Mouse (Mus musculus) effector memory CD4-positive, alpha-beta T cell, adult 5 months (primary cell): ENCODE measurements around the gene Il17rd. TPM values are rescaled to one million over a fixed set of nuclear protein-coding genes. Genes with fewer than 3 reads are reported as not detected.

Source experiments
- polyA plus RNA-seq: library from polyadenylated mRNA; unstranded; fragments of 100-300 nt; shearing (Covaris generic); gene quantifications from one replicate; pipeline ENCODE4 v1.2.1, GENCODE M21; 2017

Il17rd gene
- 0.59 TPM for polyA plus RNA-seq

DNA sequence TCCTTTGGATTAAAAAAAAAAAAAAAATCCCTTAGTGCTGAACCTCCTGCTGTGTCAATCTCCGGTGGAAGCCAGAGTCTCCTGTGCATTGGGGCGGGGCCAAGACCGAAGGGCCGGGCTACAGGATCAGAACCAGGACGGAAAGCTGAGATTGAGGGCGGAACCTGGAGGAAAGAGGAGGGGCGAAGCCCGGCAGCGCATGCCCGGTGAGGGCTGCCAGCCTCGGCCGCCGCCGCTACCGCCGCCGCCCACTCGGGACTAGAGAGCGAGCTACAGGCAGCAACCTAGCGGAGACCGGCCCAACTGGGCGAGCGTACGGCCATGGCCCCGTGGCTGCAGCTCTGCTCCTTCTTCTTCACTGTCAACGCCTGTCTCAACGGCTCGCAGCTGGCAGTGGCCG lies at the start of gene Il17rd:
Gene Il17rd (plus strand): TSS at position 159 of the 400 bp plus-strand sequence.

DNA sequence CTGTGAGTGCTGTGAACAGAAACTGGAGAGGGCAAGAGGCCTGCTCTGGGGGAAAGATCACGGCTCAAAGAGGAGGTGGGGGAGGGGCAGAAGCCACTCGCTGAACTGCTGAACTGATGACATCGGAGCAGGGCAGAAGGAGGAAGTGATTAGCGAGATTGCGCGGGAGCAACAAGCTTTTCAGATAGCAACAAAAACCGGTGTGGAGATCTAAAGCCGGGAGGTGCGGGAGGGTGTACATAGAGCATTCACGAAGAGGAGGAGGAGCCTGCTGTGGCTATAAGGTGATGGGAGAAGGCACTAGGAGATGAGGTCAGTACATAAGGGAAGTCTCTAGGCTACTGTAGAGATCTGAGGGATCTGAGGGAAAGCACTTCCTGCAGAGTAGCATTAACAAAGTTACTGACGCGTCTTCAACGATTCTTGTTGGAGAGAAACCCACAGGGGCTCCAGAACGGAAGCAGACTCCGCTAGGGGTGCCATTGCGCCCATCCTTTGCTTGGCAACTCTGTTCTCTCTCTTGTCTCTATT lies 44.5 kb upstream of the Il17rd start, which contains the start of gene Hesx1:
Gene Hesx1 (plus strand): TSS at position 206 of the 531 bp plus-strand sequence.

DNA sequence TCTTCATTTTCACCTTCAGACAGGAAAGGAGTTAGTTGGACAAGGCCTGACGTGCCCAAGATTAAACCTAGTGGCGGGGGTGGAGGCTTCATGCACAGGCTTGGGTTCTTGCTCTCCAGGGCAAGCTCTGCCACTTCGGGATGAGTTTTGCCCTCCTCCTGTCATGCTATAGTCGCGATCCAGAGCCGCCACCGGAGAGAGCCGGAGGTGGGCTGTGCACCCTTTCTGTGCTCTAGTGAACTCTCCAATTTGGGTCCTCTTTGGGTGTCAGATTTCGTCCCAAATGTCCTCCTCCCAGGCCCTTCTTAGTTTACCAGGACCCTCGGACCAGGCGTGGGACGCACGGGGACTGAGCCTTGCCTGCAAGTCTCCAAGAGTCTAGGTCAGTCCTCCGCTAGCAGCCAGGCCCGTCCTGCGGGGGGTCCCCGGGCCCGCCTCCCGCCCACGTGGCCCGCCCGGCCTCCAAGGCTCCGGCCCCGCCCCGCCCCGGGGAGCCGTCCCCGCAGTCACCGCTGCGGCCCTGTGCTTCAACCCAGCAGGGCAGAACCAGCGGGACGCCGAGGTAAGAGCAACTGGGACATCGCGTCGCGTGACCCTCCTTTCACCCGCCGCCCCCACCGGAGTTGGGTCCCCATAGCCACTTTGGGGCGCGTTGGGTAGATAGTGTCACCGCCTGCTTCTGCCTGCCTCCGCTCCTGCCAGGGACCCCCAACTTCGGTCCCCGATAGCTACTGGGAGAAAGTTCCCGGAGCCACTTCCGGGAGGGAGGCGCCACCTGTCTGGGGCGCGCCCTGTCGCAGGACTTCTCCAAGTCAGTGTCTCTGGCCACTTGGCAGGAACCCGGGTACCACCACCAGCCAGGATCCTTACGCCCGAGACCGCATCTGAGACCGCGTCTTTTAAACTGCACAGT lies 75.9 kb downstream of the Il17rd start, which contains the start of gene Arhgef3:
Gene Arhgef3 (plus strand): TSS at position 538 of the 913 bp plus-strand sequence.

Other genes starting within 250 kb of the Il17rd start
- gene Asb14, start 144.4 kb upstream of the Il17rd start, polyA plus RNA-seq: not detected
- 48.5 TPM for gene Appl1, start 67.7 kb upstream of the Il17rd start, polyA plus RNA-seq
- not detected for gene Hesx1, start 44.5 kb upstream of the Il17rd start, polyA plus RNA-seq
- 228 TPM for gene Arhgef3, start 76.0 kb downstream of the Il17rd start, polyA plus RNA-seq